Mouse (Mus musculus): ENCODE results near the gene Slc45a2. TPM values are rescaled to one million over a fixed set of nuclear protein-coding genes. Genes with fewer than 3 reads are reported as not detected.

Slc45a2 gene
- polyA plus RNA-seq, 1 experiment from 2014 or later = not detected

GRCm38 (mm10) chr15:11053678-11054439 lies 53.3 kb downstream of the Slc45a2 start:
- Histone ChIP-seq H3K9ac (ENCODE audit: low read depth, low read length) (no peak overlapping the region), H3K9me3 (ENCODE audit: control insufficient read depth, low read length) (no peaks in the 10 kb centered on the region), H3K27me3 (replicated peaks; ENCODE audit: control insufficient read depth, insufficient read depth, low read length) (no peaks in the 10 kb centered on the region), H3K4me2 (ENCODE audit: low read depth, low read length) (no peak overlapping the region), H3K36me3 (ENCODE audit: control insufficient read depth, insufficient read depth, low read length) (no peaks in the 10 kb centered on the region), H3K27ac (ENCODE audit: low read length) (no peak overlapping the region), H3K4me3 (ENCODE audit: low read length) (no peak overlapping the region), H3K4me1 (ENCODE audit: control insufficient read depth, insufficient read depth, low read length) (no peaks in the 10 kb centered on the region)
- 62% methylated on average over 10 of the region's 10 CpGs for WGBS
- ATAC-seq = no peak

GRCm38 (mm10) chr15:11054440-11055080 lies 54.0 kb downstream of the Slc45a2 start:
- 67% methylated on average over 7 of the region's 7 CpGs for WGBS
- Histone ChIP-seq H3K9me3 (ENCODE audit: control insufficient read depth, low read length) (no peaks in the 10 kb centered on the region), H3K4me1 (ENCODE audit: control insufficient read depth, insufficient read depth, low read length) (no peaks in the 10 kb centered on the region), H3K4me3 (ENCODE audit: low read length) (no peak overlapping the region), H3K4me2 (ENCODE audit: low read depth, low read length) (no peak overlapping the region), H3K36me3 (ENCODE audit: control insufficient read depth, insufficient read depth, low read length) (no peaks in the 10 kb centered on the region), H3K27me3 (replicated peaks; ENCODE audit: control insufficient read depth, insufficient read depth, low read length) (no peaks in the 10 kb centered on the region), H3K27ac (ENCODE audit: low read length) (no peak overlapping the region), H3K9ac (ENCODE audit: low read depth, low read length) (no peak overlapping the region)
- no peak for ATAC-seq

GRCm38 (mm10) chr15:11062903-11063302 lies 62.4 kb downstream of the Slc45a2 start:
- Histone ChIP-seq H3K9ac (ENCODE audit: low read depth, low read length) (no peak overlapping the region), H3K27me3 (replicated peaks; ENCODE audit: control insufficient read depth, insufficient read depth, low read length) (no peaks in the 10 kb centered on the region), H3K9me3 (ENCODE audit: control insufficient read depth, low read length) (no peaks in the 10 kb centered on the region), H3K4me2 (ENCODE audit: low read depth, low read length) (no peak overlapping the region), H3K4me1 (ENCODE audit: control insufficient read depth, insufficient read depth, low read length) (peaks cover 10% of the 10 kb centered on the region; the same call in 1 of the 2 replicates), H3K36me3 (ENCODE audit: control insufficient read depth, insufficient read depth, low read length) (no peaks in the 10 kb centered on the region), H3K4me3 (ENCODE audit: low read length) (no peak overlapping the region), H3K27ac (ENCODE audit: low read length) (no peak overlapping the region)
- 90% methylated on average over 1 of the region's 1 CpGs for WGBS
- ATAC-seq = no peak

GRCm38 (mm10) chr15:11064160-11064557 lies 63.6 kb downstream of the Slc45a2 start:
- Histone ChIP-seq H3K9me3 (ENCODE audit: control insufficient read depth, low read length) (no peaks in the 10 kb centered on the region), H3K4me3 (ENCODE audit: low read length) (no peak overlapping the region), H3K27me3 (replicated peaks; ENCODE audit: control insufficient read depth, insufficient read depth, low read length) (no peaks in the 10 kb centered on the region), H3K4me2 (ENCODE audit: low read depth, low read length) (no peak overlapping the region), H3K36me3 (ENCODE audit: control insufficient read depth, insufficient read depth, low read length) (no peaks in the 10 kb centered on the region), H3K27ac (ENCODE audit: low read length) (peak overlapping the region; percentile 93), H3K4me1 (ENCODE audit: control insufficient read depth, insufficient read depth, low read length) (peaks cover 10% of the 10 kb centered on the region; the same call in 1 of the 2 replicates), H3K9ac (ENCODE audit: low read depth, low read length) (no peak overlapping the region)
- no peak for ATAC-seq
- 16% methylated on average over 2 of the region's 2 CpGs for WGBS

- H3K4me1 ChIP-seq (ENCODE audit: control insufficient read depth, insufficient read depth, low read length) = peaks cover 10% of the 10 kb centered on the region; the same call in 1 of the 2 replicates
- ATAC-seq = peak; percentile 94
- H3K27me3 ChIP-seq (replicated peaks; ENCODE audit: control insufficient read depth, insufficient read depth, low read length) = no peaks in the 10 kb centered on the region
- peak within 1 kb of the TSS; percentile 69 for H3K9ac ChIP-seq (ENCODE audit: low read depth, low read length)
- H3K27ac ChIP-seq (ENCODE audit: low read length) = peak within 1 kb of the TSS; percentile 93
- H3K4me3 ChIP-seq (ENCODE audit: low read length) = peak within 1 kb of the TSS; percentile 50
- H3K9me3 ChIP-seq (ENCODE audit: control insufficient read depth, low read length) = no peaks in the 10 kb centered on the region
- 3% methylated on average over 25 of the region's 25 CpGs for WGBS
- peak within 1 kb of the TSS; percentile 75 for H3K4me2 ChIP-seq (ENCODE audit: low read depth, low read length)
- H3K36me3 ChIP-seq (ENCODE audit: control insufficient read depth, insufficient read depth, low read length) = no peaks in the 10 kb centered on the region
Measured at GRCm38 (mm10) chr15:11064558-11065411, 64.3 kb downstream of the Slc45a2 start, which contains the start of gene Adamts12. Gene Adamts12, plus strand, starts transcription at chr15:11064790.

- 17% methylated on average over 9 of the region's 9 CpGs for WGBS
- H3K9ac ChIP-seq (ENCODE audit: low read depth, low read length) = peak overlapping the region; percentile 69; the same call in 1 of the 2 replicates
- peak overlapping the region; percentile 93 for H3K27ac ChIP-seq (ENCODE audit: low read length)
- H3K9me3 ChIP-seq (ENCODE audit: control insufficient read depth, low read length) = no peaks in the 10 kb centered on the region
- no peaks in the 10 kb centered on the region for H3K27me3 ChIP-seq (replicated peaks; ENCODE audit: control insufficient read depth, insufficient read depth, low read length)
- H3K4me2 ChIP-seq (ENCODE audit: low read depth, low read length) = peak overlapping the region; percentile 75
- peak overlapping the region; percentile 50 for H3K4me3 ChIP-seq (ENCODE audit: low read length)
- H3K36me3 ChIP-seq (ENCODE audit: control insufficient read depth, insufficient read depth, low read length) = no peaks in the 10 kb centered on the region
- no peak; the same call in 1 of the 2 replicates for ATAC-seq
- H3K4me1 ChIP-seq (ENCODE audit: control insufficient read depth, insufficient read depth, low read length) = peaks cover 10% of the 10 kb centered on the region; the same call in 1 of the 2 replicates
Measured at GRCm38 (mm10) chr15:11065528-11066171, 65.1 kb downstream of the Slc45a2 start.

- no peaks in the 10 kb centered on the region for H3K27me3 ChIP-seq (replicated peaks; ENCODE audit: control insufficient read depth, insufficient read depth, low read length)
- peaks cover 10% of the 10 kb centered on the region; the same call in 1 of the 2 replicates for H3K4me1 ChIP-seq (ENCODE audit: control insufficient read depth, insufficient read depth, low read length)
- 15% methylated on average over 5 of the region's 5 CpGs for WGBS
- ATAC-seq = no peak
- H3K4me3 ChIP-seq (ENCODE audit: low read length) = peak overlapping the region; percentile 50
- peak overlapping the region; percentile 19; the same call in 1 of the 2 replicates for H3K27ac ChIP-seq (ENCODE audit: low read length)
- H3K9me3 ChIP-seq (ENCODE audit: control insufficient read depth, low read length) = no peaks in the 10 kb centered on the region
- peak overlapping the region; percentile 75 for H3K4me2 ChIP-seq (ENCODE audit: low read depth, low read length)
- H3K36me3 ChIP-seq (ENCODE audit: control insufficient read depth, insufficient read depth, low read length) = no peaks in the 10 kb centered on the region
- H3K9ac ChIP-seq (ENCODE audit: low read depth, low read length) = peak overlapping the region; percentile 25; the same call in 1 of the 2 replicates
Measured at GRCm38 (mm10) chr15:11066299-11066698, 65.8 kb downstream of the Slc45a2 start.

- no peaks in the 10 kb centered on the region for H3K9me3 ChIP-seq (ENCODE audit: control insufficient read depth, low read length)
- H3K27me3 ChIP-seq (replicated peaks; ENCODE audit: control insufficient read depth, insufficient read depth, low read length) = no peaks in the 10 kb centered on the region
- no peak overlapping the region for H3K4me2 ChIP-seq (ENCODE audit: low read depth, low read length)
- H3K9ac ChIP-seq (ENCODE audit: low read depth, low read length) = no peak overlapping the region
- ATAC-seq = no peak
- WGBS = 85% methylated on average over 7 of the region's 7 CpGs
- no peaks in the 10 kb centered on the region for H3K36me3 ChIP-seq (ENCODE audit: control insufficient read depth, insufficient read depth, low read length)
- no peak overlapping the region for H3K27ac ChIP-seq (ENCODE audit: low read length)
- no peak overlapping the region for H3K4me3 ChIP-seq (ENCODE audit: low read length)
- peaks cover 10% of the 10 kb centered on the region; the same call in 1 of the 2 replicates for H3K4me1 ChIP-seq (ENCODE audit: control insufficient read depth, insufficient read depth, low read length)
Measured at GRCm38 (mm10) chr15:11067891-11068290, 67.4 kb downstream of the Slc45a2 start.
